Mouse (Mus musculus) forebrain, embryonic 14.5 days (tissue): Measurements from ENCODE around the gene Ppib. TPM values are rescaled to one million over a fixed set of nuclear protein-coding genes. Genes with fewer than 3 reads are reported as not detected.
A peak's percentile ranks its signal among the peaks of the same experiment; 100 is the strongest.

Experiments used
- ATAC-seq: fragments of 200-750 bp; cut with Nextera tagmentation; 2 replicates; pipeline ENCODE4 v1.8.0; 2017; ENCODE audit warnings: mild to moderate bottlenecking, moderate library complexity
- DNase-seq: peaks from one replicate; pipeline ENCODE4 v3.0.0-alpha.2; 2015; ENCODE audit warnings: low spot score
- H3K27ac ChIP-seq: fragments of 300-500 bp; sonication (generic); 2 replicates; pipeline ENCODE4 v1.5.1; 2014; ENCODE audit warnings: low read depth, mild to moderate bottlenecking, control low read depth, low read length, moderate library complexity
- H3K27me3 ChIP-seq: fragments of 300-500 bp; sonication (generic); replicated peaks from 2 replicates; pipeline ENCODE4 v1.6.1; 2014; ENCODE audit warnings: low read length, control low read depth, mixed read lengths; ENCODE audit not compliant: control insufficient read depth, insufficient read depth
- H3K36me3 ChIP-seq: fragments of 300-500 bp; sonication (generic); 2 replicates; pipeline ENCODE4 v1.6.1; 2014; ENCODE audit warnings: low read length, control low read depth; ENCODE audit not compliant: control insufficient read depth, insufficient read depth
- H3K4me1 ChIP-seq: fragments of 300-500 bp; sonication (generic); 2 replicates; pipeline ENCODE4 v1.6.1; 2014; ENCODE audit warnings: antibody characterized with exemption, low read length, control low read depth; ENCODE audit not compliant: control insufficient read depth, insufficient read depth
- H3K4me2 ChIP-seq: fragments of 300-500 bp; sonication (generic); 2 replicates; pipeline ENCODE4 v1.6.1; 2014; ENCODE audit warnings: mild to moderate bottlenecking, control low read depth, low read length
- H3K4me3 ChIP-seq: fragments of 300-500 bp; sonication (generic); 2 replicates; pipeline ENCODE4 v1.5.1; 2014; ENCODE audit warnings: low read depth, low read length, control low read depth
- H3K9ac ChIP-seq: fragments of 300-500 bp; sonication (generic); 2 replicates; pipeline ENCODE4 v1.6.1; 2014; ENCODE audit warnings: mild to moderate bottlenecking, low read length, control low read depth, moderate library complexity
- H3K9me3 ChIP-seq: fragments of 300-500 bp; sonication (generic); replicated peaks from 2 replicates; pipeline ENCODE4 v1.6.1; 2016; ENCODE audit warnings: low read length, control low read depth, mixed read lengths; ENCODE audit not compliant: control insufficient read depth
- WGBS: fragments of 180-500 bp; shearing (Covaris S2); extraction: QIAGEN DNeasy Blood & Tissue Kit; methylation state at CpG from one replicate; pipeline ENCODE4 v1.1.7; 2014; 5-methylcytosine and 5-hydroxymethylcytosine counted together
- polyA plus RNA-seq: library from polyadenylated mRNA; unstranded; fragments of >200 nt; fragmentation: Nextera tagmentation; extraction: Ambion mirVana; gene quantifications from 2 replicates; pipeline ENCODE4 v1.2.1, GENCODE M21; 2014

Ppib gene
- polyA plus RNA-seq, 1 experiment from 2014 or later: 454 TPM

DNA sequence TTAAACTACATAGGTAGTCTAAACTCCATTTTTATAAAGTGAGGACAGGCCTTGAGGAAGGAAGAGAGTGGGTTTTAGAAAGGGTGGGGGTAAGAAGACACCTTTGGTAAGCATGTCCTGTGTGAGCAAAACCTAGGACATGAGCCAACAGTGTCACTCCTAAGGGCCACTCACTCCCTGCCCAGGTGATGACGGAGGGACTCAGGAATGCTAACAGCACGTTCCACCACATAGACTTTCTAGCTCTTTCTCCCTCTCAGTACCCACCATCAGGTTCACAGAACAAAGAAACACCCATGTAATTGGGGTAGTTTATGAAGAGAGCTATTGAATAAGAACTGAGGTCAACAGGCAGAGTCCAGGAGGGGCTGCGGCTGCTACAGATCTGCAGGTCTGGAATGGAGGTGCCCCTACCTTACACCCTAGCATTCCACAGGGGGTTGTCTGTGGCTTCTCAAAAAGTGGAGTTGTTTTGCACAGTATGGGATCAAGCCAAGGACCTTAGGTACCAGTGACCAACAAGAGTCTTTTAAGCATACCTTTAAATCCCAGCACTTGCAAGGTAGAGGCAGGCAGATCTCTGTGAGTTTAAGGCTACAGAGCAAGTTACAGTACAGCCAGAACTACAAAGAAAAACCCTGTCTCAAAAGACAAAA lies 20.9 kb downstream of the Ppib start:
- no peak overlapping the region for H3K4me2 ChIP-seq
- H3K9me3 ChIP-seq: no peaks in the 10 kb centered on the region
- H3K4me1 ChIP-seq: 0 out of 2 replicates have a peak, but pooled peaks cover 4% of the 10 kb centered on the region
- no peak for DNase-seq
- H3K4me3 ChIP-seq: no peak overlapping the region
- no peak overlapping the region for H3K27ac ChIP-seq
- H3K36me3 ChIP-seq: peaks cover under 1% of the 10 kb centered on the region; the same call in 1 of the 2 replicates
- 72% methylated on average over 3 of the region's 3 CpGs for WGBS
- ATAC-seq: no peak
- H3K27me3 ChIP-seq: no peaks in the 10 kb centered on the region
- H3K9ac ChIP-seq: no peak overlapping the region

DNA sequence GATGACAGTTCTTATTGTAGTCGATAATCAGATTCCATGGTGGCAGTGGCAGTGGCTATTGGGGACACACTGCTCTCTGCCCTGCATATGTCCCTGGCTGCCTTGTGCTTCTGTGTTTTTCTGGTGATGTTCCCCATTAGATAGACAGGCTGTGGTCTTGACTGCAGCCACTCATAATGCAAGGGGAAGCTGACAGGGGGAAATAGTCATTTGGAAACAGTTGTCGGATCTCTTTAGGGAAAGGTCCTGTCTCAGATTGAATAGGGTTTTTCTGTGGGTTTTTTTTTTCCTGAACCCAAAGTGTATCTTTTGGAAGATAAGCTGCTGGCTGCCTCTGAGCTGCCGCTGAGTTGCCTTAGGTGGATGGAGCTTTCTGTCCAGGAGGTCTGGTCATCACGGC lies 22.0 kb downstream of the Ppib start:
- Histone ChIP-seq H3K27ac (no peak overlapping the region), H3K4me1 (0 out of 2 replicates have a peak, but pooled peaks cover 4% of the 10 kb centered on the region), H3K9me3 (no peaks in the 10 kb centered on the region), H3K4me2 (no peak overlapping the region), H3K27me3 (no peaks in the 10 kb centered on the region), H3K36me3 (peaks cover 7% of the 10 kb centered on the region), H3K9ac (no peak overlapping the region), H3K4me3 (no peak overlapping the region)
- DNase-seq: no peak
- WGBS: 86% methylated on average over 4 of the region's 4 CpGs
- no peak for ATAC-seq

DNA sequence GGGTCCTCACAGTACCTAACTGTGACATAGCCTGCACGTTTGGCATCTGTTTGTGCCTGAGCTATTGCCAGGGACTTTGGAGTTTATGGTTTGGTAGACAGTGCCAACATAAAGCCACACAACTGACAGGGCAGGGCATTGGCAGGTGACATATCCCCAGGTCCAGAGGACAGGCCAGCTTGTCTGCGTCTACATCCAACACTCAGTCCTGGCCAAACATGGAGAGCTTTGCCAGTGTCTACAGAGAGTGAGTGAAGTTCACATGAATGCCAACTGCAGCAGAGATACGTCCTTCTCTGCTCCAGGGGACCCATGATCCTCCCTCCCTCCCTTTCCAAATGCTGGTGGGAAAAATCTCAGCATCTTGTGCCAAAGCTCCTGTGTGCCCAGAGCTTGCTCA lies 24.1 kb downstream of the Ppib start:
- ATAC-seq: no peak
- DNase-seq: no peak
- no peaks in the 10 kb centered on the region for H3K27me3 ChIP-seq
- H3K4me2 ChIP-seq: no peak overlapping the region
- WGBS: 95% methylated on average over 3 of the region's 3 CpGs
- H3K4me1 ChIP-seq: no peaks in the 10 kb centered on the region
- no peak overlapping the region for H3K9ac ChIP-seq
- no peak overlapping the region for H3K4me3 ChIP-seq
- H3K9me3 ChIP-seq: no peaks in the 10 kb centered on the region
- peaks cover 28% of the 10 kb centered on the region for H3K36me3 ChIP-seq
- H3K27ac ChIP-seq: no peak overlapping the region

DNA sequence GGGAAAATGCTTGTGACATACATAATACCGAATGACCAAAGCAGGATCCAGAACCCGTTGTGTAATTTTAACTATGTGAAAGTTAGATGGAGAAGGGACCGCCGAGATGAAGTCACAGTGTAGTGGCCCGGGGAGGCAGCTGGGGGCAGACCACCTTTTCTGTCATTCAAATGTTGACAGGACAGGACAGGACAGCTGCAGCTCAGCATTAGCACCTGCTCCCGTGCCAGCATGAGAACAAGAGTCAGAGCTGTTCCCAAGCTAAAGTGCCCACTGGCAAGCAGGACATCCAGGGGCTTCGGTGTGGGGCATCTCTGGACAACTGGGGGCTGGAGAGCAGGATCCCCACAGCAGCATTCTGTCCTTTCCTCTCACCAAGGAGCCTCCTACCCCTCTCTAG lies 27.0 kb downstream of the Ppib start:
- H3K36me3 ChIP-seq: peaks cover 57% of the 10 kb centered on the region

DNA sequence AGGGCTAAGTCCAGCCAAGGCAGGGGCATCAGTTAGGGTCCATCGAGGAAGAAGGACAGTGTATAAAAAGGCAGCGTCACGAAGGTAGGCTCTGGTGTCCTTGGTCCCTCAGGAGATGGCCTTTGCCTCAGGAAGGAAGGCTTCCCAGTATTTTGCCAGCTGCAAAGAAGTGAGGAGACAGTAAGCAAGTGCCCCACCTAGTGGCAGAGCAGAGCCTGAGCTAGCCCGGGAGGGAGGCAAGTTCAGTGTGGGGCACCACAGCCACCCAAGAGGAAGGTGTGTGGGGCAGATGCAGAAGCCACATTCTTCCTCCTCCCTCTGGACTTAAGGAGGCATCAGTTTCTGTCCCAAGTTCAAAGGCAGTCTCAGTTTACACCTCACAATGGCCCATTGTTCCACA lies 28.4 kb downstream of the Ppib start:
- ATAC-seq: peak; percentile 15; the same call in 1 of the 2 replicates
- peaks cover 70% of the 10 kb centered on the region for H3K36me3 ChIP-seq
- 59% methylated on average over 4 of the region's 4 CpGs for WGBS
- no peaks in the 10 kb centered on the region for H3K9me3 ChIP-seq
- DNase-seq: peak; percentile 48
- H3K27ac ChIP-seq: no peak overlapping the region
- H3K4me2 ChIP-seq: no peak overlapping the region
- no peak overlapping the region for H3K9ac ChIP-seq
- no peaks in the 10 kb centered on the region for H3K27me3 ChIP-seq
- H3K4me1 ChIP-seq: no peaks in the 10 kb centered on the region
- H3K4me3 ChIP-seq: no peak overlapping the region

More for the DNA sequence above, 27.0 kb downstream of the Ppib start:
- DNase-seq (no peak), ATAC-seq (no peak)
- Histone ChIP-seq H3K4me3 (no peak overlapping the region), H3K4me1 (no peaks in the 10 kb centered on the region), H3K27ac (no peak overlapping the region), H3K9me3 (no peaks in the 10 kb centered on the region), H3K27me3 (no peaks in the 10 kb centered on the region), H3K9ac (no peak overlapping the region), H3K4me2 (no peak overlapping the region)
- 93% methylated on average over 7 of the region's 7 CpGs for WGBS

DNA sequence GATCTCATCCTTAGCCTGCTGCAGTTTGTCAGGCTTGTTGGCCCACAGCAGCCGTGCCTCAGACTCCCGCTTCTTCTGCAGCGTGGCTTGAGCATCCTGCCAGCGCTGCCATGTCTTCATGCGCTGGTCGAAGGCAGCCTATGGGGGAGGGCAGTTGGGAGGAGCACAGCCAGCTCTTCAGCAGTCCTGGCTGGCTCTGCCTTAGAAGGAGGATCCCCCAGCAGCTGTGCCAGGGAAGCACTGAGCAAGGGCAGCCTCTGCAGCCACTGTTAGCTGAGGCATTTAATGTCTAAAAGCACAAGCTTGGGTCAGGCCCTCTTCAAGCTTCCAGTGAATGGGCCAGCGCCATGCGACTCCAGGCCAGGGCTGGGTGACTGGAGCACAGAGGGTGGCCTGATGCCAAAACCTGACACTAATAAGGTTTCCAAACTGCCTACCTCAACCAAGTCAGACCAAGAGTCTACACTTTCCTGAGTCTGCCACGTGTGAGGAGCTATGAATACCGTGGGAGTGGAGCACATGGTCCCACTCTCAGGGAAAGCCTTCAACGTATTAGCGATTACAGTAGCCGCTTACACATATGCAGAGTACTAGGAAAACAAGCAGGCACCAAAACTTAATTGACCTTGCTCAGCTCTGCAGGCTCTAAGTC lies 30.7 kb downstream of the Ppib start:
- Histone ChIP-seq H3K4me1 (no peaks in the 10 kb centered on the region), H3K9me3 (no peaks in the 10 kb centered on the region), H3K4me2 (no peak overlapping the region), H3K27me3 (no peaks in the 10 kb centered on the region), H3K9ac (no peak overlapping the region), H3K36me3 (peaks cover 93% of the 10 kb centered on the region), H3K27ac (no peak overlapping the region), H3K4me3 (no peak overlapping the region)
- no peak for ATAC-seq
- DNase-seq: no peak
- WGBS: 88% methylated on average over 13 of the region's 13 CpGs

DNA sequence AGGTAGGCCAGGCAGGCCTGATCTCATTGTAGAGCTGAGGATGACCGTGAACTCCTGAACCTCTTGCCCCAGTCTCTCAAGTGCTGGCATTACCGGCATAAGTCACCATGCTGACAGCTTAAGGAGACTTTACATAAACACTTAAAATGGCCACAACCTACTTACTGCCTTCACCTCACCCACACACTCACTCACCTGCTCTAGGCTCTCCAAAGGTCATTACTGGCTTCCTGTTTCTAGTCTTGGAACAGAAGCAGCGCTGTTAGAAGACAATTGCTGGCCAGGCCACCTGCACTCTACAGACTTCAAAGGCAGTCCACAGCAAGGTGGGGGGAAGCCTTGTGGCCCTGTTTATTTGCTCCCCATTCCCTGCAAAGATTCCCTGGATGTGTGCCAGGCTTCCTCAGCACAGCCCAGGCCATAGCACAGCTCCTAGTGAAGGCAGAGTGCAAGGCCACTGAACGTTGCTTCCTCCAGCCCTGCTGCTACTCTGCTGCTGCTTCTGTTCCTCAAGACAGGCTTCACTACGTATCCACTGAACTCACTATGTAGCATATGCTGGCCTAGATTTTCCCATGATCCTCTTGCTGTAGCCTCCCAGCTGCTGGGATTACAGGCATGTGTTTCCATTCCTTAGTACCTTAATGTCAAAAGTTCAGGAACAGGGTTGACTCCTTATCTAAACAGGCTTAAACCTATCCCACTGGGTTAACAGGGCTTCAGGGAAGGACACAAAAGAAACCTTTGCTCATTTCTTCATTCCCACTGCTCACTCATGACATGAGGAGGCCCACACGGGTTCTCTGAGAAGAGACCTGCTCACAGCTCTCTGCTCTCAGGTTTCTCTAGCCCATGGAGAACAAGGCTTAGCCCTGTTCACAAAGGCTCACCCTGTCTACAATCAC lies 31.6 kb downstream of the Ppib start:
- Histone ChIP-seq H3K9me3 (no peaks in the 10 kb centered on the region), H3K36me3 (peaks cover 96% of the 10 kb centered on the region), H3K4me3 (no peak overlapping the region), H3K27ac (no peak overlapping the region), H3K27me3 (no peaks in the 10 kb centered on the region), H3K4me2 (no peak overlapping the region), H3K9ac (no peak overlapping the region), H3K4me1 (no peaks in the 10 kb centered on the region)
- DNase-seq: no peak
- WGBS: 82% methylated on average over 6 of the region's 6 CpGs
- no peak for ATAC-seq

DNA sequence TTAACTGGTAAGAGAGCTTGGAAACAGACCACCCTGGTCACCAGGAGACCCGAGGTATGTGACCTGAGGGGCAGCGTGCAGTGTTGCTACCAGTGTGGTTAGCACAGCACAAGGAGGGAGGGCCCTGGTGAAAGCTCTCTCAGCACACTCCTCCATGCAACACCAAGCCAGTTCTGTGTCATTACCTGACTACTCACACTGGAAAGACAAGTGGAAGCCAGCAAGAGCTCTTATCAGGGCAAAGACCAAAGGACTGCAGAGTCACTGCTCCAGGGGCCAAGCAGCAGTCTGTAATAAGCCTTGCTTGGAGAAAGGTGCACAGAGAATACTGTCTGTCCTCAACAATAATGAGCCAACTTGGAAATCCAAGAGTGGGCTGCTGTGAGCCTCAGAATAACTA lies 32.6 kb downstream of the Ppib start:
- Histone ChIP-seq H3K4me2 (no peak overlapping the region), H3K4me1 (no peaks in the 10 kb centered on the region), H3K4me3 (no peak overlapping the region), H3K9me3 (no peaks in the 10 kb centered on the region), H3K36me3 (peaks cover 99% of the 10 kb centered on the region), H3K27me3 (no peaks in the 10 kb centered on the region), H3K9ac (no peak overlapping the region), H3K27ac (no peak overlapping the region)
- DNase-seq: no peak
- ATAC-seq: no peak
- WGBS: 97% methylated on average over 2 of the region's 2 CpGs
